Mouse (Mus musculus) liver, adult 2 months (tissue): ENCODE measurements around the gene C1rb. TPM values are rescaled to one million over a fixed set of nuclear protein-coding genes. Genes with fewer than 3 reads are reported as not detected.
A peak's percentile ranks its signal among the peaks of the same experiment; 100 is the strongest.
"Not testable (repeated sequence)": the region's sequence is repeated elsewhere in the genome, so short reads cannot be mapped to it uniquely, and the experiment has no call there.

Experiments used
- DNase-seq: peaks from one replicate; pipeline ENCODE4 v3.0.0-alpha.2; 2011; ENCODE audit warnings: low read depth, low spot score; ENCODE audit errors: extremely low read depth
- H3K27ac ChIP-seq: fragments of 200-500 bp; replicated peaks from 2 replicates; pipeline ENCODE4 v1.5.1; 2012; ENCODE audit warnings: low read depth, mild to moderate bottlenecking, control low read depth, inconsistent platforms, low read length; ENCODE audit not compliant: insufficient read depth
- H3K27me3 ChIP-seq: fragments of 200-500 bp; 2 replicates; pipeline ENCODE4 v1.6.1; 2012; ENCODE audit warnings: mild to moderate bottlenecking, moderate library complexity, low read length, inconsistent platforms; ENCODE audit not compliant: control insufficient read depth, insufficient read depth
- H3K36me3 ChIP-seq: fragments of 200-500 bp; 2 replicates; pipeline ENCODE4 v1.6.1; 2012; ENCODE audit warnings: low read length, inconsistent platforms; ENCODE audit not compliant: control insufficient read depth, insufficient read depth
- H3K4me1 ChIP-seq: fragments of 200-500 bp; 2 replicates; pipeline ENCODE4 v1.6.1; 2011; ENCODE audit warnings: low read length; ENCODE audit not compliant: control insufficient read depth, insufficient read depth
- H3K4me3 ChIP-seq: fragments of 200-500 bp; 2 replicates; pipeline ENCODE4 v1.5.1; 2011; ENCODE audit warnings: low read depth, mild to moderate bottlenecking, control low read depth, low read length, moderate library complexity; ENCODE audit not compliant: insufficient read depth
- H3K79me2 ChIP-seq: fragments of 200-500 bp; 2 replicates; pipeline ENCODE4 v1.6.1; 2012; ENCODE audit warnings: inconsistent platforms, mild to moderate bottlenecking, low read length, moderate library complexity; ENCODE audit not compliant: control insufficient read depth, insufficient read depth
- H3K9ac ChIP-seq: fragments of 200-500 bp; 2 replicates; pipeline ENCODE4 v1.6.1; 2012; ENCODE audit warnings: low read depth, mild to moderate bottlenecking, control low read depth, inconsistent platforms, low read length
- CTCF ChIP-seq: fragments of 200-500 bp; IDR thresholded peaks from 2 replicates; pipeline ENCODE4 v1.5.1; 2011; ENCODE audit warnings: low read depth, low read length, control low read depth
- POLR2A ChIP-seq: fragments of 200-500 bp; IDR thresholded peaks from 2 replicates; pipeline ENCODE4 v1.6.1; 2011; ENCODE audit warnings: low read length, control low read depth; ENCODE audit not compliant: insufficient read depth; ENCODE audit errors: extremely low read depth
- WGBS: fragments of 180-500 bp; shearing (Covaris S2); methylation state at CpG from one replicate; pipeline ENCODE4 v1.1.7; 2018; 5-methylcytosine and 5-hydroxymethylcytosine counted together
- polyA plus RNA-seq: library from polyadenylated mRNA; depleted of rRNA; stranded (reverse); fragments of >200 nt; gene quantifications from 2 replicates; pipeline ENCODE4 v1.2.3, GENCODE M21; 2012
- total RNA-seq: library from RNA; depleted of rRNA; stranded (reverse); fragments of >200 nt; gene quantifications from 2 replicates; pipeline ENCODE4 v1.2.3, GENCODE M21; 2014

Gene C1rb
- total and polyA plus RNA-seq, 2 experiments, result under 0.01 to 0.12 TPM

DNA sequence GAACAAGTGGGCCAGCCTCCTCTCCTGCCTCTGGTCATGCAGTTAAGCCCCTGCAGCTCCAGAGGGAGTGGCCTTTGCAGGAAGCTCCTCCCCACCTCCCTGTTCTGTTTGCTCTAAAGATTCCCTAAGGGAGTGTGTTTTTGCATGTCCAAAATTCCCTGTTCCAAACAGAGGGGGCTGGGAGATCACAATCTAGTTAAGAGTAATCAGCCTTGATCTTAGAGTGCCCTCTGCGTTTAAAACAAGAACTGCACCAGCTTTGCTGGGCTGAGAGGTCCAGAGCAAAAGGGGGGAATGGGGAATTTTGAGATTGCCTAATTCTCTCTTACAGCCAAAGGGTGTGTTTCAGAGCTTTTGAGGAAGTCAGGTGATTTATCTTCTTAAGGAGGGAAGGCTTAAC is 27.8 kb upstream of the C1rb start, which contains the start of gene C1s1:
Gene C1s1 (minus strand): TSS at position 76 of the 400 bp plus-strand sequence.
- H3K4me3 ChIP-seq, result peak within 1 kb of the TSS; percentile 27
- H3K9ac ChIP-seq, result peak within 1 kb of the TSS; percentile 73
- TF ChIP-seq CTCF, result peak; percentile 39
- not testable (repeated sequence) for H3K79me2 ChIP-seq, H3K27me3 ChIP-seq, H3K4me1 ChIP-seq
- DNase-seq, result peak; percentile 66
- peaks cover 14% of the 10 kb centered on the region for H3K36me3 ChIP-seq
- peak within 1 kb of the TSS; percentile 43 for H3K27ac ChIP-seq
- 0% methylated on average over 1 of the region's 1 CpGs for WGBS

DNA sequence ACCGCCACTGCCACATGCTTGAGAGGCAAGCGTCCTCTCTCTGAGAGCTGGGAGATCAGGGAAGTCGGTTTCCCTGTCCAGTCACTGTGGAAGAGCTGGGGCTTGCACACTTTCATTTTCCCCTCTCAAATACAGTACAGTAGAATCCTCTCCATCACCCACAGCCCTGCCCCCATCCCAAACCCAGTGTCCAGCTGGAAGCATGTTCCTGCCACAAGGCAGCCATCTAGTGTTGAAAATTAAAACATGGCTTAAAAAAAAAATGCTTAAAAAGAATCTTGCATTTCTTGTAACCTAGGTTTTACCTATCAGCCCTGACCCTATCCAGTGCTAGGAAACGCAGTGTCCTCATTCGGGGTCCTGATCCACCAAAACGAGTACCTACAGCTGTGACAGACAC is 25.6 kb upstream of the C1rb start:
- no peaks in the 10 kb centered on the region for H3K79me2 ChIP-seq
- TF ChIP-seq POLR2A (no peak), CTCF (0 out of 2 replicates have a peak, but pooled peaks have one; percentile 34)
- H3K4me1 ChIP-seq, result peaks cover 4% of the 10 kb centered on the region; the same call in 1 of the 2 replicates
- DNase-seq, result peak; percentile 26
- H3K36me3 ChIP-seq, result peaks cover 6% of the 10 kb centered on the region
- no peaks in the 10 kb centered on the region for H3K27me3 ChIP-seq
- no peak overlapping the region for H3K27ac ChIP-seq
- H3K4me3 ChIP-seq, result no peak overlapping the region
- WGBS, result 72% methylated on average over 6 of the region's 6 CpGs
- no peak overlapping the region for H3K9ac ChIP-seq

- Histone ChIP-seq H3K4me3 (no peak overlapping the region), H3K27ac (no peak overlapping the region), H3K36me3 (0 out of 2 replicates have a peak, but pooled peaks cover under 1% of the 10 kb centered on the region), H3K79me2 (no peaks in the 10 kb centered on the region), H3K9ac (no peak overlapping the region), H3K27me3 (no peaks in the 10 kb centered on the region), H3K4me1 (peaks cover 4% of the 10 kb centered on the region; the same call in 1 of the 2 replicates)
- TF ChIP-seq POLR2A, result no peak
- 0 out of 2 replicates have a peak, but pooled peaks have one; percentile 1 for TF ChIP-seq CTCF
- WGBS, result 72% methylated on average over 2 of the region's 2 CpGs
- DNase-seq, result no peak
These were observed 24.7 kb upstream of the C1rb start for GRCm38 (mm10) chr6:124545425-124545824.

GRCm38 (mm10) chr6:124547979-124548378 is 22.1 kb upstream of the C1rb start:
- not testable (repeated sequence) for H3K4me1 ChIP-seq, H3K27ac ChIP-seq, DNase-seq, H3K36me3 ChIP-seq, H3K4me3 ChIP-seq, H3K9ac ChIP-seq, H3K27me3 ChIP-seq, H3K79me2 ChIP-seq
- 78% methylated on average over 3 of the region's 3 CpGs for WGBS

GRCm38 (mm10) chr6:124549023-124549550 is 21.0 kb upstream of the C1rb start:
- TF ChIP-seq CTCF, result no peak
- no peak for TF ChIP-seq POLR2A
- Histone ChIP-seq H3K36me3 (no peaks in the 10 kb centered on the region), H3K4me1 (no peaks in the 10 kb centered on the region), H3K4me3 (no peak overlapping the region), H3K27ac (no peak overlapping the region), H3K79me2 (no peaks in the 10 kb centered on the region), H3K9ac (no peak overlapping the region), H3K27me3 (no peaks in the 10 kb centered on the region)
- 93% methylated on average over 3 of the region's 3 CpGs for WGBS
- no peak for DNase-seq

DNA sequence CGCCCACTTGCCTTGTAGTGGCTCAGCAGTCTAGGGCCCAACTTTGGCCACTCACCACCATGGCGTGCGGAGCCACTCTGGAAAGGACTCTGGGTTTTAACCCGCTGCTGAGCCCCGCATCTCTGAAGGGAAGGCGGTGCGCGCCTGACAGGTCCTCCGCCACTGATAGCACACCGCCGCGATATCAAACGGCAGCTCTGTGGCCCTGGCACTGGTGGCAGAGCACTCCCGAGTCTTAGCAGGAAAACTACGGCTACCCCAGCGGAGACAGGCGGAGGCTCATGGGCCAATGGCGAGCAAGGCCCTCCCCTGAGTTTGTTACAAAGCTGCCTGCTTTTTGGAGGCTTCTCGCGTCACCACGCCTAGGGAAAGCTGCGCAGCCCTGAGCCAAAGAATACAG is 17.3 kb upstream of the C1rb start:
- WGBS, result 74% methylated on average over 22 of the region's 22 CpGs
- no peaks in the 10 kb centered on the region for H3K79me2 ChIP-seq
- H3K27ac ChIP-seq, result no peak overlapping the region
- no peak overlapping the region for H3K4me3 ChIP-seq
- H3K4me1 ChIP-seq, result no peaks in the 10 kb centered on the region
- DNase-seq, result no peak
- H3K36me3 ChIP-seq, result no peaks in the 10 kb centered on the region
- no peak overlapping the region for H3K9ac ChIP-seq
- H3K27me3 ChIP-seq, result no peaks in the 10 kb centered on the region
- TF ChIP-seq POLR2A, result no peak
- no peak for TF ChIP-seq CTCF

DNA sequence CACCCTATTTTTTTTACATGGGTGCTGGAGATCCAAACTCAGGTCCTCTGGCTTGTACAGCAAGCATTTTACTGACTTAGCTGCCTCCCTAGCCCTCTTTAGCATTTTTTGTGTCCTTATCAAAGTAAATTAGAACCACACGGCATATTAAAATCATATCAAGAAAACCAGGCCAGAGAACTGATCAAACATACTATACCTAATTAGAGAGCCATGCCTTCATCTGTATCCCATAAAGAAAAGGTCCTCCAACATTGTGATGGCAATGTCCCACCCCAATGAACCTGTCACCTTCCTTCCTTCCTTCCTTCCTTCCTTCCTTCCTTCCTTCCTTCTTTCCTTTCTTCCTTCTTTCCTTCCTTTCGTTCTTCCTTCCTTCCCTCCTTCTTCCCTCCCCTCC is 14.1 kb upstream of the C1rb start:
- not testable (repeated sequence) for DNase-seq, H3K9ac ChIP-seq, H3K79me2 ChIP-seq, H3K36me3 ChIP-seq, H3K27ac ChIP-seq, H3K4me1 ChIP-seq, H3K4me3 ChIP-seq, H3K27me3 ChIP-seq
- WGBS, result 76% methylated on average over 2 of the region's 2 CpGs

DNA sequence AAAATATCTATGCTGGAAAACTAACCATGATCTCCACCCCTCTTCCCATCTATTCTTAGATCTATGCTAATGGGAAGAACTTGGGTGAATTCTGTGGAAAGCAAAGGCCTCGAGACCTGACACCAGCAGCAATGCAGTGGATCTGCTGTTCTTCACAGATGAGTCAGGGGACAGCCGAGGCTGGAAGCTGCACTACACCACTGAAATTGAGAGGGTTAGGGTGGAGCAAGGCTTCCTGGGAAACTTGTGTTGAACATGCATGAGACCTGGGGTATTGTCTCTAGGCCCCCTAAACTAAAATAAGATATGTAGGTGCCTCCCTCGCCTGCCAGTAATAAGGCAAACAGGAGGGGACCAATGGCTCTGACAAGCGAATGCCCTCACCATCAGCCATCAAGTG is 8.9 kb upstream of the C1rb start:
- H3K4me1 ChIP-seq, H3K36me3 ChIP-seq, H3K9ac ChIP-seq, H3K79me2 ChIP-seq, H3K27me3 ChIP-seq, DNase-seq, H3K4me3 ChIP-seq, H3K27ac ChIP-seq: not testable (repeated sequence)
- 90% methylated on average over 4 of the region's 4 CpGs for WGBS

DNA sequence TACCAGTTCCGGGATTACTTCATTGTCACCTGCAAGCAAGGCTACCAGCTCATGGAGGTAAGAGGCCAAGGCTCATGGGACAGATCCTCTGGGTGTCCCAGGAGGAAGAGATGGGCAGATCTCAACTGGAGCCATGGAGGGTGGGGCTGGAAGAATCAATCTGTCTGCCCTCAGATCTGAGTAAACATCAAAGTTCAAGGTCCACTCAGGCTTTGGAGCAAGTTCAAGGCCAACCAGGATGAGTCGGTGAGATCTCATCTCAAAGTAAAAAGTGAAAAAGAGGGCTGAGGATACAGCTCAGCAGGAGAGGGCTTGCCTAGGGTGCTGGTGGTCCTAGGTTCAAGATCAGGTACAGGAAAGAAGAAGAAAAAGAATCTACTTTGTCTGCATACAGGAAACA is 8.5 kb upstream of the C1rb start:
- not testable (repeated sequence) for H3K9ac ChIP-seq, H3K4me1 ChIP-seq, H3K36me3 ChIP-seq, H3K79me2 ChIP-seq, H3K27ac ChIP-seq, H3K27me3 ChIP-seq, H3K4me3 ChIP-seq
- WGBS, result 49% methylated on average over 2 of the region's 2 CpGs
- DNase-seq, result peak; percentile 75
